Mouse (Mus musculus): ENCODE results near the gene Bex6. TPM values are rescaled to one million over a fixed set of nuclear protein-coding genes. Genes with fewer than 3 reads are reported as not detected.

Bex6 gene
- not detected in 2 replicates for total RNA-seq (2021)
- long read RNA-seq = 0 reads

DNA sequence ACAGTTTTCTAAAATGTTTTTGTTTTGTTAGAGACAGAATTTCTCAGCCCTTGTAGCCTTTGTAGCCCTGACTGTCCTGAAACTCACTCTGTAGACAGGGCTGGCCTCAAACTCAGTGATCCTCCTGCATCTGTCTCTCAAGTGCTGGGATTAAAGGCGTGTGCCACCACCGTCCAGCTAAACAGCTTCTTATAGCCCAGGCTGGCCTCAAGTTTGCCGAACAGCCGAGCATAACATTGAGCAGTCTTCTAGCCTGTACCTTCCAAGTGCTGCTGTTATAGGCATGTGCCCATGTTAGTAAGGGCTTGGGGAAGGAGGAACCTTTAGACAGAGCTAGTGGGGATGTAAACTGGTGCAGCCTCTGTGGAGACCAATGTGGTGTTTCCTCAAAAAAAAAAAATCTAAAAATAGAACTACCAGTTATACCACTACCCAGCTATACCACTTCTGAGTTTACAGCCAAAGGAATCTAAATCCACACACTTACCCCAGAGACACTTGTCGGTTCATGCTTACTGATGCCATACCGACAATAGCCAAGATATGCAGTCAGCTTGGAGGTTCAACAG is at the start of gene Bex6:
Bex6 (plus strand) TSS at position 491 of the 569 bp plus-strand sequence.
- DNase-seq = no peak

DNA sequence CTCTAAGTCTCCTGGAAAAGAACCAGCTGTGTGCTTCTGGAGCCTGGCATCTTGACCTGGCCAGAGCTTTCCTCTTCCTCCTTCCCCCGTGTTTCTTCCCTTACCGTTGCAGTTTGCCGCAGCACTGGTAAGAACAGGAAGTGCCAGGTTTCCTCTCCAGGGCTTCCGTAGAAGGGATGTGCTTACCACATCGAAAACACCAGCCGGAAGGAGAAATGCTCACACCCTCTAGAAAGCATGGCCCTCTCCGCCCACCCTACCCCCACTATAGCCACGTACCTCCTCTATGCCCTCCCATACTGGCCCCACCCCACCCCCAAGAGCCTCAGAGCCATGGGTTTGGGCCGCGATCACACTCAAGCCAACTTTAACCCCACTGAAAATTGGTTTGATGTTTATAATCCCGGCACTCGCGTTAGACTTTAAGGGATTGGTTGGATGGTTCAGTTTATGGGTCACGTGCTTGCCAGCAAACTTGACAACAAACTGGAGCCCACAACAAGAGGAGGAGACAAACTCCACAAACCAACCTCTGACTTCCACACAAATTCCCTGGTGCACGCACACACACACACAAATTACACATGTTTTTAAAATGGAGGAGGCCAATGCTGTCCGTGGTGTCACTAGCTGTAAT is 49.3 kb upstream of the Bex6 start:
- no peak for DNase-seq

DNA sequence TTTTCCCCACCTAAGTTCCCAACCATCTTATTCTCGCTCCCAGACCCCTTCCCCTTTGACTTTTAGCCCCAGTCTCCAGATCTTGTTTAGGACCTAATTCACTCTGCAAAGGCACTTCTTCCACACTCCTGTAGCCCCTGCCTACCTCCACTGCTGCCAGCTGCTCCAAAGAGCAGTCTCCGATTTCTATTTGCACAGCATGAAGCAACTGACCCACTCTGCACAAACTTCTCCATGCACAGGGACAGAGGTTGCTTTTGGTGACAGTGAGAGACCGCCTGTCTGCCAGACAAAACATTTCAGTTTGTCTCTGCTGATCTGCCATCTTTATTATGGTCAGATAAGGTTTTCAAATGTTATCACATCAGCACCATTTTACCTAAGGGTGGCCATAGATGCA is 46.5 kb upstream of the Bex6 start:
- DNase-seq = no peak

DNA sequence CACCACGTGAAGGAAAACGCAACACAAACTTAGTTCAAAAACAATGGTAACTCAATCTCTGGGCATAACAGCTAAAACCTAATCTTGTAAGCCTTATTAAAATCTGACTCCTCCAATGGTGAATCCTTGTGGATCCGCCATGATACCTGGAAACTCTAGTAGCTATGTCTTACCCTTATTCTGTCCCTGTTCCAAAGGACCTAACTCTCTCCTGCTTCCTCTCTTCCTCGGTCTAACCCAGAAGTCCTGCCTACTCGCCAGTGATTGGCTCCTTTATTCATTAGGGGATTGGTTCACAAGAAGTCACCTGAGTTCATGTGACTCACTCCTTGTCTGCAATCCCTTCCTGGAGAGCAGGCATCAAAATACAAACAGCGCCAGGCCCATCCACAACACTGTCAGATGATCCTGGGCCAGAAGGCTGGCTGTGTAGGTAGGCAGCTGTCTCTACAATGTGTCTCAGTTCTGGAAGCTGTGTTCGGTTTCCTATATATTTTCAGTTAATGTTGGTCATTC is 43.7 kb upstream of the Bex6 start:
- no peak for DNase-seq

DNA sequence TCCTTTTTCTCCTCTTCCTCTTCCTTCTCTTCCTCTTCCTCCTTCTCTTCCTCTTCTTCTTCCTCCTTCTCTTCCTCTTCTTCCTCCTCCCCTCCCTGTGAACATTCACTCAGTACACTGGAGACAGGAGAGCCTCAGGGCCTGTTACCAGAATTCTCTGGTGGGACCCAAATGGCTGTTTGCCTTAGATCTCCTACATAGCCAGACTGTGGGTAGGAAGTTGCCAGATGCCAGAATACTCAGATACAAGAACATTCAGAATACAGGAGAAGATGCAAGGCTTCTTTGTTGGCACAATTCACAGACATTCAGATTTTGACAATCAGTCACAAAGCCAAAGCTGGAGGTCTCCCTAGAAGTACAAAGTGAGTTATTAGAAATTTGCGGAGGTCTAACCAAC is 40.7 kb upstream of the Bex6 start:
- no peak for DNase-seq

DNA sequence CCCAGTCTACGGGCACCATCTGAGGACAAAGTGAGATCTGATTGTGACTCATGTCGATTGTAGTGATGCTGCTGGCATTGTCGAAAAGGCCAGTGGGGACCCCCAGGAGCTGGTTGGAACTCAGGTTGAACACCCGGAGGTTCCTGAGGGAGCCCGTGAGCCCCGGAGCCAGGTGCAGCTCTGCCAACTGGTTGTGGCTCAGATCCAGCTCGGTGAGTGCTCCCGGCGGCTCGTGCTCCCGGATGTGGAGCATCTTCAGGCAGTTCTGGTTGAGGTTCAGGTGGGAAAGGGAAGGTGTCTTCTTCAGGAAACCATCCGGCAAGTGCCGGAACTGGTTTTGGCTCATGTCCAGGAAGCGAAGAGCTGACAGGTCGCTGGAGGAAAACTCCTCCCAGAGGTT is 35.9 kb upstream of the Bex6 start:
- no peak for DNase-seq

DNA sequence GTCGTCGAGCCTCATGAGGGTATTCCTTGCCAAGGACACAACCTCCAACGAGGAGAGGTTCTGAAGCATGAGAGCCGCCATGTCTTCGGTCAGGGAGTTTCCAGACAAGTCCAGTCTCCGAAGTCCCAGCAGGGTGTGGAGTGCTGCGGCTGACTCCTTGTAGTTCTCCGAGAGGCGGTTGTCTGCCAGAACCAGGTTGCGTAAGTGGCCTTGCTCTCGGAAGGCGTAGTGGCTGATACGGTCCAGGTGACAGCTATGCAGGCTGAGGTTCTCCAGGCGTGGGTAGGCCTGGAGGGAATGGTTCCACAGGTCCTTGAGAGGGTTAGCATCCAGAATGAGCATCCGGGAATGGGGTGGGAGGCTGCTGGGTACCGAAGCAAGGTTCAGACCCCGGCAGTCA is 35.0 kb upstream of the Bex6 start:
- DNase-seq = no peak

DNA sequence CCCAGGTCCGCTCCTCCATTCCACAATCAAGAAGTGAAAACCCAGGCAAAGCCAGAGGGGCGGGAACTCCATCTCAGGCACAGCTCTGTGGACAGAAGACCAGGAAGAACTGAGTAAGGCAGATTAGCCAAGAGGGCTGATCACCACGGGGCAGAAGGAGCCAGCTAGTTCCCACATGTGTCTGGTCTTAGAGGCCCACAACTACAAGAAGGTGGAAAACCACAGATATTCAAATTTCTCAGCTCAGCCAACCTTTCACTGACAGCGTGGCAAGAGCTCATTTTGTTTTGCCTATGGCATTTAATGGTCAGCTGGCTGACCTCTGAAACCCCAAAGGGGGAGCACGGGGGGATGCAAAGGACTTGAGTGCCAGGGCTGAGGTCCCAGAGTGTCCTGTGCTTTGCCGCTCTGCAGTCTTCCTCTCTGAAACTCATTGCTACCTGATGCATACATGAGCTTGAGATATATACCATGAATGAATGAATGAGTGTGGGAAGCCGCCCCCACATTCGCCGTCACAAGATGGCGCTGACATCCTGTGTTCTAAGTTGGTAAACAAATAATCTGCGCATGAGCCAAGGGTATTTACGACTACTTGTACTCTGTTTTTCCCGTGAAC is 31.9 kb upstream of the Bex6 start:
- DNase-seq = no peak

DNA sequence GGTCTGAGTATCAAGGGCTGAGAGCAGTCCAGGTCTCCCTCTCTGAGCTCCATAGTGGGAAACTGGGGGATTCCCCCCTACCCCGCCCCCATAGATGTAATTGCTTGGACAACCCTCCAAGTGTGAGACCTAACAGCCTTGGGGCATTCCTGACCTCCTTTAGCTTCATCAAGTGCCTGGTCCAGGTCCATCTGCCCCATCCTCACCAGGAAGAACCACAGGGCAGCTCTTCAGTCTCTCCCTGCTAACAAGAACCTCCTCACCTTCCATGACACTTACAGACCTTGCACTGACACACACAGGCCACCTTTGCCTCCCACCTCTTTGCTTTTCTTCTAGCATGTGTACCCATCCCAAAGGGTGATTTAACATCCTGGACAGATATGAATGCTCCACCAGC is 25.6 kb upstream of the Bex6 start:
- no peak for DNase-seq

DNA sequence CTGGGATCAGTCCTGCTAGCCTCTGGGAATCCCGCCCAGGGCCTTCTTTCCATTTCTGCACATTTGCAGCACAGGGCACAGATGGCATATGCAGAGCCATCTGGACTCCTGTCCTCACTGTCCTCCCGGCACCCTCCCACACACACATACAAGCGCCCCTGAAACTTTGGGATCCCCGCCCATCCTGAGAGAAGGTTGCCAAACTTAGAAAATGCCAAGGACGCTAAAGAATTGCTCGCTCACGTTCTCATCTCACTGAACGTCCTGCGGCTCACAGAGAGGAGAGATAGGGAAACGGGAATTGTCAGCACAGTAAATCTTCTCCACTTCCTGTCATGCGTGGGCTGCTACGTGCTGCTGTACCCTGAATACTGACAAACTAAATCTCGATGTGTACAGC is 25.2 kb upstream of the Bex6 start:
- peak; percentile 74 for DNase-seq

DNA sequence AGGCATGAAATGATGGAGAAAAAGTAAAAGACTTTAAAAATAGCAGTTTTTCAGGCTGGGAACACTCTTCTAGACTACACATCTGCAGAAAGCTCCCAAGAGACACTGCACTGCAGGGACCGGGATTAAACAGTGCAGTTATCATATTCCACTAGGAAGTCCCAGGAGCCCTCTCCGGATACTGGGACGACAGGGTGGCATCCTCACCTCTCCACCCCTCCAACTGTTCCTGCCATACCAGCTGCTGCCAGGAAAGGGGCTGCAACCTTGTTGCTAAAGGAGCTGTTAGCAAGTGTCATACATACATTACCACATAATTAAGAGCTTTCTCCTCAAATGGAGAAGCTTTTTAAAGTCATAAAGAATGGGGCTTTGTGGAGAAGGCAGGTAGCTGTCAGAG is 22.9 kb upstream of the Bex6 start:
- no peak for DNase-seq

DNA sequence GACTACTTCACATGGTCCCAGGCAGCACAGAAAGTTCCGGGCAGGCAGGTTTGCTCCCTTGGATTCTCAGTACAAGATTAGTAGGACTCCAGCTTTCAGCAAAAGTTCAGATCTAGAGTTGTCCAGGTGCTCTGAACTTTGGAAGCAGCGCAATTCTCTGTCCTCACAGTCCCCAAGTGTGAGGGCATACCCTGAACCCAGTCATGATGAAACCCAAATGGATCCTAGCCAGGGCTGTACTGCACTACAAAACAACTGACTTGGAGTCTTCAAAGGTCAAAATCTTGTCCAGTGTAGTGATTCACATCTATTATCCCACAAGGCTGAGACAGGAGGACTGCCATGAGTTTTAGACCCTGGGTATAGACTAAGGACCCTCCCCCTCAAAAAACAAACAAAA is 22.3 kb upstream of the Bex6 start:
- DNase-seq = no peak

DNA sequence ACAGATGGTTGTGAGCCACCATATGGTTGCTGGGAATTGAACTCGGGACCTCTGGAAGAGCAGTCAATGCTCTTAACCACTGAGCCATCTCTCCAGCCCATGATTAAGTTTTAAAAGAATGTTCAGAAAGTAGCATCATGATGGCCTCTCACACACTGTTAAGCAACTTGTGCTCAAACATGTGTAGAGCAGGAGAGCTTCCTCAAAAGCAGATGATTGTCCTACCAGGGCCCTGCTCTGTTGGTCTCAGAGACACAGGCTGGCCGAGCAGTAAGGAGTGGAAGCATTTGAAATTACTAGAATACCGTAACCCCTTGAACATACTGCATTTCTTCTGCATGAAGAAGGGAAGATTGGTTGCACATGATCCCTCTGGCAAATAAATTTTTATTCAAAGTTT is 20.7 kb upstream of the Bex6 start:
- no peak for DNase-seq

DNA sequence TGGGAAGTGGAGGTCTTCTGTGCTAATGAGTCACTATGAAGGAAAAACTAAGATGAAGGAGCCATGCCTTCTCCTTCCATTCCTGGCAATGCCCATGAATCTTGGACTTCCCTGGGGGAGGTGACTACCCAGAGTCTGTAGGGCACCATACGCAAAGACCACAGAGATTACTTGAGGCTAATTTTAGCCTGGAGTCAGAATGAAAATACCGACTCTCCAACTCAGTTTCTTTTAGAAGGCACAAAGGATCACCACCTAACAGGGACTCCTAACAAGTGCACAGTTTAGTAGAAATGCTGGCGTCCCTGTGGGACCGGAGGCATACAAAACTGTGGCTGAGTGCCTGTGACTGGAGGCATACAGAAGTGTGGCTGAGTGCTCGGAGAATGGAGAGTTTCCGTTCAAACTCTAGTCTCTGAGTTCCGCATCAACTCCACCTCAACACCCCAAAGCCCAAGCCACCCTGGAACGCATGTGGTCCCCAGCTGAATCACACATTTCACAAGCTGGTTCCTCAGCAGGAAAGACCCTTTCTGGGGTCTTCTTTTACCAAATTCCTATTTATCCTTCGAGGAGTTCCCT is 18.8 kb upstream of the Bex6 start:
- no peak for DNase-seq

DNA sequence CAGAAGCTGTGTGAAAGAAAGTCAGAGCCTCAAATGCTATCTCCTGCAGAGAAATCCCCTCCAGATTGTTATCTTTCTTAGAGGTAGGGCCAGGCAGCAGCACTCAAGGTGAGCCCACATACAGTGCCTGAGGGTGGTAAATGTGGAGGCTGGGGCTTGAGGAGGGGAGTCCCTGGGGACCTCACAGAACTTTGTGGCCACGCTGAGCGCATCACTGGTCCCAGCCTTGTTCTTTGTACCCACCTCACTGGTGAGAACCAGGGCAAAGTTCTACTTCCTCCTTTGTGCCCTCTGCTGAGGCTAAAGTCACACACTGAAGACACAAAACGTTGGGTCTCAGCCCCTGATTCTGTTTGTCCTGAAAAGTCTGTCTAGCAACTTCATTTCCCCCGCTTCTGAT is 16.2 kb upstream of the Bex6 start:
- no peak for DNase-seq

DNA sequence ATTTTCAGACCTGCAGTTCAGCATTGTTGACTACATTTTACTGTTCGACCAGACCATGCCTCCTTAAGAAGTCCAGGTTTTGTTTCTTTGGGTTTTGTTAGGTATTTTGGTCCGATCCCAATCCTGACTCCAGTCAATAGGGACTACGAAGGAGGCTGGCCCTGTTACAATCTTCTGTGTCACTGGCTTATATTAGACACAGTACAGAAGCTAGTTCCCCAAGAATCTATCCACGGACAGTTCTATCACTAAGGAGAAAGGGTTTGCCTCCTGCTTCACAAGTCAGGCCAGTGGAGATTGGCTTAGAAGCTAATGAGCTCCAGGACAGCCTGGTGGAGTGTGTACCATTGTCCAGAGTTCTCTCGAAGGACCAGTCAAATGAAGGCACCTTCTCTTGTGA is 15.7 kb upstream of the Bex6 start:
- DNase-seq = no peak

DNA sequence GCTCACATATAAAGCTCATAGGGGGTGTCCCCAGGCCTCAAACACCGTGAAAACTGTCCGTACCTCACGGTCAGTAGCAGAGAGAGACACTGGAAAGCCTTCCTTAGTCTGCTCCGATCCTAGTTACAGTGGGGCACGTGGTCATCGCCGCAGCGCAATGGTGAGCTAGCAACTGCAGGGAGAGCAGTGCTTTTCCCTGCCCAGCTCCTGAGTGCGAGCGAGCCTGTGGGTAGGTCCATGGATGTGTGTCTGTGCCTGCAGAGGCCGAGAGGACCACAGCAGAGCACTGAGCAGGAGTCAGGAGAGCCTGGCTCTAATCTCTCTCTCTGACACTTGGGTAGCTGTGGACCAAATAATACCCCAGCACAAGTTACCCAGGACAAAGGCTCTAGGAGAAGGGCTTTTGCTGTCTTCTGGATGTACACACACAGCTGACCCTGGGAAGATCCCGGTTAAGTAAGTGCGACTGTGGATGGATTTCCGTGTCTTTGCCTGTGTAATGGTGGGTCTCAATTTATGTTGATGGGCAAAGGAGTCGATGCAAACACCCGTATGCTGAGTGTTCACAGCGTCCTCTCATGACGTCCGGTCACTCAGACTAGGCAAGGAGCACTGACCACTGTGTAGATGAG is 15.1 kb upstream of the Bex6 start:
- no peak for DNase-seq

DNA sequence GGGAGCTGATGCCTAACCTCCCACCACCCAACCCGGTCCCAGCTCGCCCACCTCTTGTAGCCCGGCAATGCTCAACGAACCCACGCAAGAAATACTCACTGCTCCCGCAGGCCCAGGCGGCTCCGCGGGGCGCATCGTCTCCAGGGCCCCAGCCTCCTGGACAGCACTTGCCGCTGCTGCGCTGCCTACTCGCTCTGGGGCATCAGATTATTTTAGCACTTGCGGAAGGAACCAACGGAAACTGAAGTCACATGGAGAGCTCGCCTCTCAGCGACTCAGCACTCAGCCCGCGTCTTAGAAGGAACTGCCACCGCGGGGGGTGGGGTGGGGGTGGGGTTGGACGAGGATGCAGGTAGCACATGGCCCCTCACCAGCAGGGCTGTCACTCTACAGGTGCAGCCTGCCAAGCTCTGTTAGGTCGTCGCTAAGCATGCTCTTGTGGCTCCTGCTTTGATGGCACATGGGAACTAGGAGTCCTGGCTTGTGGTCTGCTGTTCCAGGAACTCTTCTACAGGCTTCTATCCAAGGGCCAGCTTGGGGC is 14.3 kb upstream of the Bex6 start, which contains the start of gene Nrros:
Nrros (minus strand) TSS at position 314 of the 541 bp plus-strand sequence.
- DNase-seq = peak; percentile 45

DNA sequence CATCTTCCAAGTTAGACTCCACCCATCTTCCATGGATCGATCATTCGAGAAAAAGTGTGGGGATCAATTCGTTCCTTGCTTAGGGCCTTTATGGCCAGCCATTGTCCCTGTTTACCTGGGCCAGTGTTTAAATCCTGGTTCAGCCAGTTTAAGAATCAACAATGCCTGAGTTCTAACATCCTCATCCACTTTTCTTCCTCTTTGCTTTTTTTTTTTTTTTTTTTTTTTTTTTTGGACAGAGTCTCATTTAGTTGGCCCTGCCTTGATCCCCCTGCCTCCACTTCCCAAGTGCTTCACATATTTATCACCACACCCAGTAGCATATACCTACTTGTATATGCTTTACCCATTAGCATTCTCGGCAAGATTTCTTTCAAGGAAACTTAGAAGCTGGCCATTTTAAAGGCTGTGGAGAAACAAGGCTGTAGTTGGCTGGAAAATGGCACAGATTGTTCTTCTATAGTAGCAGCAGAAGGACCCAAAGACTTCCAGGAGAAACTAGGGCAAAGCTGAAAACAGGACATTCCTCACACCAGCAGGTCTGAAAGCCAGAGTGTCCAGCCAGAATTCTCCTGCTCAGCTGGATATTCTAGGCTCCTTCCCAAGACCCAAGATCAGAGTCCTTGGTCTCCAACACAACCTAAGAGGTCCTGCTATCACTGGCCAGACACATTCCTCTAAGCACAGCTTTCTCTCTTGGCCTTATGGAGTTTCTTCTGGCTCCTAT is 11.6 kb upstream of the Bex6 start:
- DNase-seq = no peak

DNA sequence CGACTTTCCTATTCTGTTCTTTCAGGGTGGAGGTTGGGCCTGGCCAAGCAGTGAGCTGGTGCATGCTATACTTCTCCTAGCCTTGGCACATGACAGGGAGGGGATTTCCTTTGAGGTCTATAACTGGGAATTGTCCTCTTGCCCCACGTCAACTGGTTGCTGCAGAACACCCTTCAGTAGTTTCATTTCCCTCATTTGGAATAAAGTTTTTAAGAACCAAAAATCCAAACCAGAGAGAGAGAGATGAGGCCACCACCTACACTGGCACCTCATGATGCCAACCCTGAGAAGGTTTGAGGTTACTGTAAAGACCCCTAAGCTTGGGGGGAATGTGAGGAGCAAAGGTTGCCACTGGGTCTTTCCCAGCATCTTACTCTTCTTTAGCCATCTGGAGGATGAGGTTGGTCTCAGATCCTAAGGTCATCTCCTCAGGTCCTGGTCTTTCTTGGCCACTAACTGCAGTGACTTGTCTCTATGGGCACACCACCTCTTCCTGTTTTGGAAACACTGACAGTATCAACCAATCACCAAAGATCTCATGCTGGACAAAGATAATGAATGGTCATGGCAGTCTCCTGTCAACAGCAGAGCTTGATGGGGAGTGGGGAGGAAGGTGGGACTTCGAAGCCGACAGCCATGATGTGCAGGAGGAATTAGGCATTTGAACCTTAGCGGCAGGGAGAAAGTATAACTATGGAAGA is 8.4 kb upstream of the Bex6 start:
- DNase-seq = no peak

DNA sequence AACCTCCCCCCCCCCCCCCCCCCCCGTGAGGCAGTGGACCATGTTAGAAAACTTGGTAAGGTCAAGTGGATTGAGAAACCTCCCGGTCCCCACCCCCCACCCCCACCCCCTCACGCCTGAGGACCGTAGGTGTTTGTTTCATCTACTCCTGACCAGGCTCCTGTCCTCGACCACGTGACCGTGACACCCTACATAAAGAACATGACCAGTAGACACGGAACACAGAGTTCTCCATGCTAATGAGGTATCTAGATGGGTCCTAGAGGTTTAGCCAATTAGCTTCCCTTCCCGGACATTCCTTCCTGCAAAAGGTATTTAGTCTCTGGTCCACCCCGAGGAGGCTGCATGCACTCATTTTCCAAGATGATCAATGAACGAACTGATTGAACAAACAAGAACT is 6.2 kb upstream of the Bex6 start:
- DNase-seq = no peak
